Mouse (Mus musculus): ENCODE measurements at regions not wholly inside any gene's neighbourhood (a gene's known extent, or its start where the extent isn't known, plus 50 kb on each side); places are given as distances from the start of the nearest gene placed in this dataset.

DNA sequence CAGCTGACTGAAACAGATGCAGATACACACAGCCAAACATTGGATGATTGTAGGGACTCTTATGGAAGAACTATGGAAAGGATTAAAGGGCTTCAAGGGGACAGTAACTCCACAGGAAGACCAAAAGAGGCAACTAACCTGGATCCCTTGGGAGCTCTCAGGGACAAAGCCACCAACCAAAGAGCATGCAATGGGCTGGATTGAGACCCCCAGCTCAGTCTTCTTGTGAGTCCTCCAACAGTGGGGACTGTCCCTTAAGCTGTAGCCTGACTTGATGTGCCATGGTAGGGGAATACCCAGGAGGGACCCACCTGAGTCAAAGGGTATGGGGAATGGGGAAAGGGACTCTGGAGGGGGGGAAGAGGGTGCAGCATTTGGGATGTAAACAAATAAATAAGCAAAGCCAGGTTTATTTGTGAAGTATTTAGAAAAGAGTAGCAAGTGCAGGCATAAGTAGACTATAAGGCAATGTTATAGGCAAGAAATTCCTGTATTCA lies 313.8 kb downstream of the Otol1 start:
- intact Hi-C loops (cut with DNase I): no loop called here
- no peak for DNase-seq

DNA sequence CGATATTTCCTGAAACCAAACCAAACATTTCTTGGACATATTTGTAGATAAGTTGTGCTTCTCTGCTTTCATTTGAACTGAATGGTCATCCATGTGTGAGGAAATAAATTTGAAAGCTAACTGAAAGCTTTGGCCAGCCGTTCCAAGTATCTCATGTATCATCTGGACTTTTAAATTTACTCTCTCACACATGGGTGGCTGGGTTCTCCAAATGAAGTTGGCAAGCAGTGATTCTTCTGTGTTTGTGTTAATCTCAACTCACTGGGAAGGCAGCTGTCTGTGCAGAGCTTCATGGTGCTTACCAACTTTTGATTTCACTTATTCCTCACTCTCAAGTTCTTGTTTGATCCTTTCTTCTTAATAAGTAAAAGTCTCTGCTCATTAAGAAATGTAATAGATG lies 317.3 kb downstream of the Otol1 start:
- no peak for DNase-seq
- intact Hi-C loops (cut with DNase I): no loop called here
